Mouse (Mus musculus) thymus, adult 2 months (tissue): Measurements from ENCODE around the gene Cd40lg. TPM values are rescaled to one million over a fixed set of nuclear protein-coding genes. Genes with fewer than 3 reads are reported as not detected.
A peak's percentile ranks its signal among the peaks of the same experiment; 100 is the strongest.

Experiments used
- DNase-seq: peaks from one replicate; pipeline ENCODE4 v3.0.0; 2021
- H3K27ac ChIP-seq: fragments of 200-500 bp; 2 replicates; pipeline ENCODE4 v1.5.1; 2012; ENCODE audit warnings: low read length, control low read depth; ENCODE audit not compliant: control insufficient read depth, insufficient read depth
- H3K27me3 ChIP-seq: fragments of 200-500 bp; 2 replicates; pipeline ENCODE4 v1.6.1; 2012; ENCODE audit warnings: mild to moderate bottlenecking, low read length, moderate library complexity, mixed read lengths; ENCODE audit not compliant: control insufficient read depth, insufficient read depth
- H3K36me3 ChIP-seq: fragments of 200-500 bp; 2 replicates; pipeline ENCODE4 v1.6.1; 2012; ENCODE audit warnings: mild to moderate bottlenecking, low read length, moderate library complexity; ENCODE audit not compliant: control insufficient read depth, insufficient read depth
- H3K4me1 ChIP-seq: fragments of 200-500 bp; replicated peaks from 2 replicates; pipeline ENCODE4 v1.6.1; 2012; ENCODE audit warnings: low read length; ENCODE audit not compliant: control insufficient read depth, insufficient read depth
- H3K4me3 ChIP-seq: fragments of 200-500 bp; 2 replicates; pipeline ENCODE4 v1.5.1; 2012; ENCODE audit warnings: mild to moderate bottlenecking, low read length, control low read depth, moderate library complexity; ENCODE audit not compliant: control insufficient read depth, insufficient read depth
- CTCF ChIP-seq: fragments of 200-500 bp; IDR thresholded peaks from 2 replicates; pipeline ENCODE4 v1.5.1; 2012; ENCODE audit warnings: mild to moderate bottlenecking, control low read depth, low read length, moderate library complexity, borderline replicate concordance; ENCODE audit not compliant: control insufficient read depth, poor library complexity, insufficient read depth; ENCODE audit errors: extremely low read depth
- POLR2A ChIP-seq: fragments of 200-500 bp; IDR thresholded peaks from 2 replicates; pipeline ENCODE4 v1.6.1; 2012; ENCODE audit warnings: mild to moderate bottlenecking, low read length, control low read depth, moderate library complexity; ENCODE audit not compliant: control insufficient read depth, poor library complexity, insufficient read depth; ENCODE audit errors: extremely low read depth
- WGBS: fragments of 180-500 bp; shearing (Covaris S2); methylation state at CpG from one replicate; pipeline ENCODE4 v1.1.7; 2018; 5-methylcytosine and 5-hydroxymethylcytosine counted together
- polyA plus RNA-seq: library from polyadenylated mRNA; depleted of rRNA; stranded (reverse); fragments of >200 nt; gene quantifications from 2 replicates; pipeline ENCODE4 v1.2.3, GENCODE M21; 2012; rRNA removed

Cd40lg gene
- 6.0 and 7.2 TPM in 2 replicates for polyA plus RNA-seq

GRCm38 (mm10) chrX:57211876-57212275, at the start of gene Cd40lg:
Gene Cd40lg (plus strand): TSS chrX:57212143.
- H3K4me3 ChIP-seq: no peak within 1 kb of the TSS
- WGBS: 86% methylated on average over 9 of the region's 9 CpGs
- H3K27ac ChIP-seq: no peak within 1 kb of the TSS; the same call in 1 of the 2 replicates
- no peaks in the 10 kb centered on the region for H3K27me3 ChIP-seq
- TF ChIP-seq CTCF (no peak), POLR2A (no peak)
- DNase-seq: no peak
- no peaks in the 10 kb centered on the region for H3K36me3 ChIP-seq
- peaks cover 2% of the 10 kb centered on the region for H3K4me1 ChIP-seq

- no peaks in the 10 kb centered on the region for H3K36me3 ChIP-seq
- no peak overlapping the region for H3K4me3 ChIP-seq
- no peak overlapping the region for H3K27ac ChIP-seq
- 27% methylated on average over 1 of the region's 1 CpGs for WGBS
- no peaks in the 10 kb centered on the region for H3K27me3 ChIP-seq
- H3K4me1 ChIP-seq: no peaks in the 10 kb centered on the region
- DNase-seq: peak; percentile 31
- no peak for TF ChIP-seq CTCF
- no peak for TF ChIP-seq POLR2A
Measured at GRCm38 (mm10) chrX:57166549-57166948, 45.4 kb upstream of the Cd40lg start.

- H3K4me3 ChIP-seq: no peak overlapping the region
- no peak for DNase-seq
Measured at GRCm38 (mm10) chrX:57171269-57171668, 40.7 kb upstream of the Cd40lg start.

GRCm38 (mm10) chrX:57177225-57177779, 34.6 kb upstream of the Cd40lg start:
- TF ChIP-seq CTCF: no peak
- no peak for TF ChIP-seq POLR2A
- Histone ChIP-seq H3K36me3 (no peaks in the 10 kb centered on the region), H3K4me1 (0 out of 2 replicates have a peak, but pooled peaks cover 3% of the 10 kb centered on the region), H3K27ac (no peak overlapping the region), H3K27me3 (no peaks in the 10 kb centered on the region), H3K4me3 (no peak overlapping the region)
- no peak for DNase-seq
- WGBS: 96% methylated on average over 13 of the region's 13 CpGs

More at GRCm38 (mm10) chrX:57171269-57171668, 40.7 kb upstream of the Cd40lg start:
- Histone ChIP-seq H3K27me3 (no peaks in the 10 kb centered on the region), H3K27ac (no peak overlapping the region), H3K36me3 (no peaks in the 10 kb centered on the region), H3K4me1 (no peaks in the 10 kb centered on the region)
- no peak for TF ChIP-seq POLR2A
- TF ChIP-seq CTCF: no peak

- Histone ChIP-seq H3K27ac (no peak overlapping the region), H3K4me1 (peaks cover 6% of the 10 kb centered on the region), H3K4me3 (no peak overlapping the region), H3K27me3 (no peaks in the 10 kb centered on the region), H3K36me3 (no peaks in the 10 kb centered on the region)
- DNase-seq: no peak
- TF ChIP-seq POLR2A (no peak), CTCF (no peak)
- whole genome bisulfite sequencing: 86% methylated on average over 2 of the region's 2 CpGs
Measured at GRCm38 (mm10) chrX:57182470-57182869, 29.5 kb upstream of the Cd40lg start.

- Histone ChIP-seq H3K4me3 (no peak overlapping the region), H3K4me1 (peaks cover 9% of the 10 kb centered on the region), H3K27me3 (no peaks in the 10 kb centered on the region), H3K36me3 (no peaks in the 10 kb centered on the region), H3K27ac (no peak overlapping the region)
- TF ChIP-seq CTCF (no peak), POLR2A (no peak)
- WGBS: 89% methylated on average over 3 of the region's 3 CpGs
- DNase-seq: no peak
Measured at GRCm38 (mm10) chrX:57183359-57183758, 28.6 kb upstream of the Cd40lg start.

- Histone ChIP-seq H3K4me3 (no peak overlapping the region), H3K36me3 (no peaks in the 10 kb centered on the region), H3K27ac (no peak overlapping the region; the same call in 1 of the 2 replicates), H3K4me1 (peaks cover 17% of the 10 kb centered on the region), H3K27me3 (no peaks in the 10 kb centered on the region)
- DNase-seq: no peak
- TF ChIP-seq POLR2A: no peak
- no peak for TF ChIP-seq CTCF
- 10% methylated on average over 8 of the region's 8 CpGs for WGBS
Measured at GRCm38 (mm10) chrX:57187301-57187700, 24.6 kb upstream of the Cd40lg start.
